Mouse (Mus musculus): ENCODE measurements around the gene Sprr2a3. TPM values are rescaled to one million over a fixed set of nuclear protein-coding genes. Genes with fewer than 3 reads are reported as not detected.

Sprr2a3 gene
- polyA plus RNA-seq, 1 experiment from 2014 or later: not detected

GRCm38 (mm10) chr3:92317384-92317783 lies 32.2 kb downstream of the Sprr2a3 start:
- 59% methylated on average over 2 of the region's 2 CpGs for WGBS
- no peaks in the 10 kb centered on the region for H3K27me3 ChIP-seq (ENCODE audit: control insufficient read depth, insufficient read depth, low read length)
- H3K9ac ChIP-seq: no peak overlapping the region
- H3K4me1 ChIP-seq (replicated peaks; ENCODE audit: control insufficient read depth, insufficient read depth, low read length): no peaks in the 10 kb centered on the region
- H3K4me3 ChIP-seq (replicated peaks; ENCODE audit: low read length): no peak overlapping the region
- no peak overlapping the region for H3K4me2 ChIP-seq (replicated peaks)
- no peak overlapping the region for H3K27ac ChIP-seq
- ATAC-seq (ENCODE audit: low FRiP score) (no peak), DNase-seq (ENCODE audit: low spot score) (no peak)
- H3K36me3 ChIP-seq (replicated peaks; ENCODE audit: control insufficient read depth, insufficient read depth): no peaks in the 10 kb centered on the region
- no peaks in the 10 kb centered on the region for H3K9me3 ChIP-seq (ENCODE audit: control insufficient read depth, low read length)

- Histone ChIP-seq H3K36me3 (replicated peaks; ENCODE audit: control insufficient read depth, insufficient read depth) (no peaks in the 10 kb centered on the region), H3K4me3 (replicated peaks; ENCODE audit: low read length) (no peak overlapping the region), H3K4me1 (replicated peaks; ENCODE audit: control insufficient read depth, insufficient read depth, low read length) (no peaks in the 10 kb centered on the region), H3K9ac (no peak overlapping the region), H3K9me3 (ENCODE audit: control insufficient read depth, low read length) (no peaks in the 10 kb centered on the region), H3K27ac (no peak overlapping the region), H3K4me2 (replicated peaks) (no peak overlapping the region), H3K27me3 (ENCODE audit: control insufficient read depth, insufficient read depth, low read length) (no peaks in the 10 kb centered on the region)
- DNase-seq (ENCODE audit: low spot score) (no peak), ATAC-seq (ENCODE audit: low FRiP score) (no peak)
- 92% methylated on average over 1 of the region's 1 CpGs for WGBS
These were observed 51.1 kb downstream of the Sprr2a3 start for GRCm38 (mm10) chr3:92336278-92336677.

- WGBS: 94% methylated on average over 5 of the region's 5 CpGs
- no peak for DNase-seq (ENCODE audit: low spot score)
- Histone ChIP-seq H3K4me2 (replicated peaks) (no peak within 1 kb of the TSS), H3K27ac (no peak within 1 kb of the TSS), H3K9ac (no peak within 1 kb of the TSS), H3K9me3 (ENCODE audit: control insufficient read depth, low read length) (no peaks in the 10 kb centered on the region), H3K4me1 (replicated peaks; ENCODE audit: control insufficient read depth, insufficient read depth, low read length) (no peaks in the 10 kb centered on the region), H3K36me3 (replicated peaks; ENCODE audit: control insufficient read depth, insufficient read depth) (no peaks in the 10 kb centered on the region), H3K27me3 (ENCODE audit: control insufficient read depth, insufficient read depth, low read length) (no peaks in the 10 kb centered on the region), H3K4me3 (replicated peaks; ENCODE audit: low read length) (no peak within 1 kb of the TSS)
- no peak for ATAC-seq (ENCODE audit: low FRiP score)
These were observed 53.6 kb downstream of the Sprr2a3 start, which contains the start of gene Sprr2d for GRCm38 (mm10) chr3:92338840-92339239. Gene Sprr2d, plus strand, starts transcription at chr3:92339140.

Other genes with a start within 250 kb of the Sprr2a3 start
- gene Lor, start 202.3 kb upstream of the Sprr2a3 start, polyA plus RNA-seq (2014; fragmentation: Nextera tagmentation; extraction: Ambion mirVana): 6.0 and 7.3 TPM in 2 replicates
- not detected in 2 replicates for gene Prr9, start 161.5 kb upstream of the Sprr2a3 start, polyA plus RNA-seq (2014; fragmentation: Nextera tagmentation; extraction: Ambion mirVana)
- not detected in 2 replicates for gene Lelp1, start 142.7 kb upstream of the Sprr2a3 start, polyA plus RNA-seq (2014; fragmentation: Nextera tagmentation; extraction: Ambion mirVana)
- gene Sprr2a1, start 69.6 kb upstream of the Sprr2a3 start, polyA plus RNA-seq (2014; fragmentation: Nextera tagmentation; extraction: Ambion mirVana): not detected in 2 replicates
- gene Sprr2a2, start 69.5 kb upstream of the Sprr2a3 start, polyA plus RNA-seq (2014; fragmentation: Nextera tagmentation; extraction: Ambion mirVana): not detected in 2 replicates
- gene Sprr2b, start 31.2 kb downstream of the Sprr2a3 start, polyA plus RNA-seq (2014; fragmentation: Nextera tagmentation; extraction: Ambion mirVana): 0.27 TPM in 1 of 2 replicates, not detected in the other
- not detected in 2 replicates for gene Sprr2d, start 53.7 kb downstream of the Sprr2a3 start, polyA plus RNA-seq (2014; fragmentation: Nextera tagmentation; extraction: Ambion mirVana)
- gene Sprr2e, start 66.7 kb downstream of the Sprr2a3 start, polyA plus RNA-seq (2014; fragmentation: Nextera tagmentation; extraction: Ambion mirVana): not detected in 2 replicates
- not detected in 2 replicates for gene Sprr2f, start 79.8 kb downstream of the Sprr2a3 start, polyA plus RNA-seq (2014; fragmentation: Nextera tagmentation; extraction: Ambion mirVana)
- gene Sprr2h, start 100.3 kb downstream of the Sprr2a3 start, polyA plus RNA-seq (2014; fragmentation: Nextera tagmentation; extraction: Ambion mirVana): not detected in 2 replicates
- not detected in 2 replicates for gene Sprr2i, start 122.6 kb downstream of the Sprr2a3 start, polyA plus RNA-seq (2014; fragmentation: Nextera tagmentation; extraction: Ambion mirVana)
- not detected in 2 replicates for gene Sprr2j-ps, start 132.7 kb downstream of the Sprr2a3 start, polyA plus RNA-seq (2014; fragmentation: Nextera tagmentation; extraction: Ambion mirVana)
- 6.2 and 7.5 TPM in 2 replicates for gene Gm9774, start 144.0 kb downstream of the Sprr2a3 start, polyA plus RNA-seq (2014; fragmentation: Nextera tagmentation; extraction: Ambion mirVana)
- not detected in 2 replicates for gene Sprr2k, start 147.2 kb downstream of the Sprr2a3 start, polyA plus RNA-seq (2014; fragmentation: Nextera tagmentation; extraction: Ambion mirVana)
- gene Sprr1b, start 153.4 kb downstream of the Sprr2a3 start, polyA plus RNA-seq (2014; fragmentation: Nextera tagmentation; extraction: Ambion mirVana): not detected in 2 replicates
- gene Sprr3, start 173.3 kb downstream of the Sprr2a3 start, polyA plus RNA-seq (2014; fragmentation: Nextera tagmentation; extraction: Ambion mirVana): not detected in 2 replicates
- not detected in 2 replicates for gene Sprr1a, start 200.5 kb downstream of the Sprr2a3 start, polyA plus RNA-seq (2014; fragmentation: Nextera tagmentation; extraction: Ambion mirVana)
- gene Sprr4, start 215.1 kb downstream of the Sprr2a3 start, polyA plus RNA-seq (2014; fragmentation: Nextera tagmentation; extraction: Ambion mirVana): not detected in 2 replicates
- gene 2310046K23Rik, start 249.1 kb downstream of the Sprr2a3 start, polyA plus RNA-seq (2014; fragmentation: Nextera tagmentation; extraction: Ambion mirVana): not detected in 2 replicates

Data from hindbrain, embryonic 14.5 days (tissue).